Mouse (Mus musculus) thymus, adult 2 months (tissue): Measurements from ENCODE around the gene Acly.

Source experiments
- CTCF ChIP-seq: fragments of 200-500 bp; IDR thresholded peaks from 2 replicates; pipeline ENCODE4 v1.5.1; 2012; ENCODE audit warnings: mild to moderate bottlenecking, control low read depth, low read length, moderate library complexity, borderline replicate concordance; ENCODE audit not compliant: control insufficient read depth, poor library complexity, insufficient read depth; ENCODE audit errors: extremely low read depth
- POLR2A ChIP-seq: fragments of 200-500 bp; IDR thresholded peaks from 2 replicates; pipeline ENCODE4 v1.6.1; 2012; ENCODE audit warnings: mild to moderate bottlenecking, low read length, control low read depth, moderate library complexity; ENCODE audit not compliant: control insufficient read depth, poor library complexity, insufficient read depth; ENCODE audit errors: extremely low read depth

GRCm38 (mm10) chr11:100472935-100473295, 54.9 kb downstream of the Acly start:
- TF ChIP-seq POLR2A = no peak
- no peak for TF ChIP-seq CTCF
